Mouse (Mus musculus): ENCODE results near the gene Arhgdia. TPM values are rescaled to one million over a fixed set of nuclear protein-coding genes. Genes with fewer than 3 reads are reported as not detected.
"Not testable (repeated sequence)": the region's sequence is repeated elsewhere in the genome, so short reads cannot be mapped to it uniquely, and the experiment has no call there.

Arhgdia gene
- total RNA-seq, 4 experiments from 2014 or later, result 130 to 152 (median 141) TPM

- no peak for DNase-seq (ENCODE audit: low spot score)
Observed at GRCm38 (mm10) chr11:120613976-120614375, 32.6 kb upstream of the Arhgdia start.

- DNase-seq (ENCODE audit: low spot score), result no peak
Observed at GRCm38 (mm10) chr11:120613481-120613972, 32.1 kb upstream of the Arhgdia start.

- DNase-seq (ENCODE audit: low spot score), result peak; percentile 59
Observed at GRCm38 (mm10) chr11:120612763-120613162, 31.3 kb upstream of the Arhgdia start.

GRCm38 (mm10) chr11:120610477-120611046 lies 29.1 kb upstream of the Arhgdia start:
- no peak for DNase-seq (ENCODE audit: low spot score)

- no peak for DNase-seq (ENCODE audit: low spot score)
Observed at GRCm38 (mm10) chr11:120609250-120609649, 27.8 kb upstream of the Arhgdia start.

GRCm38 (mm10) chr11:120608241-120609034 lies 27.0 kb upstream of the Arhgdia start, which contains the start of gene Npb:
TSS of gene Npb (plus strand) at chr11:120608477.
- DNase-seq (ENCODE audit: low spot score), result no peak

GRCm38 (mm10) chr11:120606764-120607163 lies 25.3 kb upstream of the Arhgdia start:
- no peak for DNase-seq (ENCODE audit: low spot score)

GRCm38 (mm10) chr11:120605667-120606066 lies 24.2 kb upstream of the Arhgdia start:
- DNase-seq (ENCODE audit: low spot score), result no peak

GRCm38 (mm10) chr11:120603545-120603944 lies 22.1 kb upstream of the Arhgdia start:
- DNase-seq (ENCODE audit: low spot score), result no peak

GRCm38 (mm10) chr11:120600716-120601115 lies 19.3 kb upstream of the Arhgdia start:
- DNase-seq (ENCODE audit: low spot score), result no peak

- DNase-seq (ENCODE audit: low spot score), result no peak
Observed at GRCm38 (mm10) chr11:120598990-120599549, 17.6 kb upstream of the Arhgdia start.

- peak; percentile 88 for DNase-seq (ENCODE audit: low spot score)
Observed at GRCm38 (mm10) chr11:120598283-120598989, 17.0 kb upstream of the Arhgdia start, which contains the start of the genes Alyref and Anapc11. TSS of gene Alyref (minus strand) at chr11:120598365. TSS of gene Anapc11 (plus strand) at chr11:120598421.

GRCm38 (mm10) chr11:120597240-120598235 lies 16.1 kb upstream of the Arhgdia start:
- DNase-seq (ENCODE audit: low spot score), result no peak

- DNase-seq (ENCODE audit: low spot score), result no peak
Observed at GRCm38 (mm10) chr11:120588531-120588930, 7.1 kb upstream of the Arhgdia start.

- no peak for DNase-seq (ENCODE audit: low spot score)
Observed at GRCm38 (mm10) chr11:120583937-120584336, 2.5 kb upstream of the Arhgdia start.

GRCm38 (mm10) chr11:120582982-120583293 lies 1.5 kb upstream of the Arhgdia start:
- DNase-seq (ENCODE audit: low spot score), result not testable (repeated sequence)

GRCm38 (mm10) chr11:120582268-120582981 lies 1.0 kb upstream of the Arhgdia start:
- no peak for DNase-seq (ENCODE audit: low spot score)

GRCm38 (mm10) chr11:120580871-120581331 lies 523 bp downstream of the Arhgdia start:
- DNase-seq (ENCODE audit: low spot score), result no peak

GRCm38 (mm10) chr11:120580190-120580589 lies 1.2 kb downstream of the Arhgdia start:
- no peak for DNase-seq (ENCODE audit: low spot score)
